ENCODE assay signal across 18 mouse cellular contexts in genomic region chr3:89865020-89865419, GRCm38 (mm10). TPM values are rescaled to one million over a fixed set of nuclear protein-coding genes. Genes with fewer than 3 reads are reported as not detected.
A peak's percentile ranks its signal among the peaks of the same experiment; 100 is the strongest.
DNase-seq lines count a peak whose midpoint lies in the region; TF ChIP-seq lines count a peak whose summit lies in the region.
"Had no signal": no experiment of that assay in that cellular context is flagged by ENCODE, and none has a peak within 500 bp of the region (broad histone marks: within the 10 kb centered on the region; RNA-seq: fewer than 3 reads in every experiment).

No protein-coding gene starts in this region.

- no peak for TF ChIP-seq CTCF in gastrocnemius, adult 2 months (IDR thresholded peaks at IDR 0.05)
- TF ChIP-seq CTCF in left cerebral cortex, adult 2 months (IDR thresholded peaks at IDR 0.05): no peak

- intact Hi-C loops in gastrocnemius, adult 2 months (cut with DNase I): no loop called here
- intact Hi-C loops in left cerebral cortex, adult 2 months (cut with DNase I): no loop called here
- intact Hi-C loops in heart, postnatal 14 days (cut with DNase I): loop anchor here (10.0 kb wide), 1 partner anchor 210 kb away; the partner anchor contains the start of gene Tpm3

- H3K27ac ChIP-seq in gastrocnemius, adult 2 months: peak overlapping the region; percentile 16; the same call in 1 of the 2 replicates
- peak overlapping the region; percentile 4; the same call in 1 of the 2 replicates for H3K27ac ChIP-seq in left cerebral cortex, adult 2 months
- H3K27ac ChIP-seq: forebrain, embryonic 15.5 days; hindbrain, embryonic 10.5 days had no signal

- H3K4me3 ChIP-seq in gastrocnemius, adult 2 months: no peak overlapping the region
- no peak overlapping the region for H3K4me3 ChIP-seq in left cerebral cortex, adult 2 months
- H3K4me3 ChIP-seq: forebrain, embryonic 15.5 days; hindbrain, embryonic 10.5 days; stomach, embryonic 15.5 days had no signal

- no peak for DNase-seq in gastrocnemius, adult 2 months
- no peak for DNase-seq in gastrocnemius, adult 8-10 months (ENCODE audit: low spot score in 2 of 2)
- no peak for DNase-seq in left cerebral cortex, adult 2 months (ENCODE audit: extremely low spot score in 1 of 2, low spot score in 2 of 2)
- DNase-seq in left cerebral cortex, adult 11 months (ENCODE audit: low spot score): no peak
- DNase-seq in ES-CJ7 (ENCODE audit: low read depth, low spot score): peak; percentile 90
- DNase-seq in induced T-regulatory cell, adult 2 months (ENCODE audit: low read depth): peak; percentile 49
- no peak for DNase-seq in heart, postnatal 14 days
- DNase-seq: adrenal gland, adult 8-10 months; cerebellum, adult 9-10 months; gastrocnemius, postnatal 14 days; heart, adult 11 months; layer of hippocampus, adult 9-11 months; lung, postnatal 4 days; thymus, adult 2 months; thymus, postnatal 4 days had no signal

RNA-seq across cellular contexts. Expression of gene She, which starts 33.9 kb away (rescaled TPM):
- total RNA-seq in gastrocnemius, adult 2 months (2021): 1 to 10 TPM; 4.1 to 5.1 TPM
- 1 to 10 TPM; 2.8 to 3.8 (median 3.3) TPM for total RNA-seq in gastrocnemius, adult 8-10 months (2022)
- 1 to 10 TPM; 3.1 to 3.7 TPM for total RNA-seq in left cerebral cortex, adult 2 months (2021)
- total RNA-seq in heart, postnatal 14 days (2021): 10 to 100 TPM; 18.1 TPM

RNA-seq across cellular contexts. Expression of gene Il6ra, which starts 48.0 kb away (rescaled TPM):
- 1 to 10 TPM; 4.3 to 6.4 TPM for total RNA-seq in gastrocnemius, adult 2 months (2021)
- 10 to 100 TPM in 1 of 4 experiments, 1 to 10 TPM in 3; 1.6 to 11.5 (median 2.8) TPM for total RNA-seq in gastrocnemius, adult 8-10 months (2022)
- 1 to 10 TPM; 3.7 to 4.4 TPM for total RNA-seq in left cerebral cortex, adult 2 months (2021)
- 1 to 10 TPM; 4.9 to 5.5 TPM for total RNA-seq in heart, postnatal 14 days (2021)

Comparison
In these comparisons a context has a peak if more than half of its experiments do, and no peak if none do; other contexts are left out.
1. DNase-seq: peak in ES-CJ7 (single experiment) and induced T-regulatory cell, adult 2 months (single experiment); none in gastrocnemius, adult 2 months (single experiment), gastrocnemius, adult 8-10 months (0 of 2), left cerebral cortex, adult 2 months (0 of 2), left cerebral cortex, adult 11 months (single experiment) and heart, postnatal 14 days (0 of 2).